Mouse (Mus musculus) kidney, adult 9 months (tissue): ENCODE measurements at regions not wholly inside any gene's neighbourhood (a gene's known extent, or its start where the extent isn't known, plus 50 kb on each side); places are given as distances from the start of the nearest gene placed in this dataset.
A peak's percentile ranks its signal among the peaks of the same experiment; 100 is the strongest.

Experiments
- DNase-seq: peaks from one replicate; pipeline ENCODE4 v3.0.0; 2022

DNA sequence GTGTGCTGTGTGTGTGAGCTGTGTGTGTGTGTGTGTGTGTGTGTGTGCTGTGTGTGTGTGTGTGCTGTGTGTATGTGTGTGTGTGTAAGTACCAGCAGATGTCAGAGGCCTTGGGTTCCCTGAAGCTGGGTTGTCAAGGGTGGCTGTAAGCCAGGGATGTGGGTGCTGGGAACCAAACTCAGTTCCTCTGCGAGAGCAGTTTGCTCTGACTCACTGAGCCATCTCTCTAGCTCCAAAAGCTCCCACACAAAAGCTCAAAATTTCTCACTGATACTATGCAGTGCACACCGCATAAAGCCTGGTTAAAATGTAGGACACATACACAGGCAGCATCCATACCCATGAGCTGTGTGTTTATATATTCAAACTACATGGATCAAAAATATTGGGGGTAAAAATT lies 172.9 kb upstream of the Clec14a start:
- DNase-seq = no peak

DNA sequence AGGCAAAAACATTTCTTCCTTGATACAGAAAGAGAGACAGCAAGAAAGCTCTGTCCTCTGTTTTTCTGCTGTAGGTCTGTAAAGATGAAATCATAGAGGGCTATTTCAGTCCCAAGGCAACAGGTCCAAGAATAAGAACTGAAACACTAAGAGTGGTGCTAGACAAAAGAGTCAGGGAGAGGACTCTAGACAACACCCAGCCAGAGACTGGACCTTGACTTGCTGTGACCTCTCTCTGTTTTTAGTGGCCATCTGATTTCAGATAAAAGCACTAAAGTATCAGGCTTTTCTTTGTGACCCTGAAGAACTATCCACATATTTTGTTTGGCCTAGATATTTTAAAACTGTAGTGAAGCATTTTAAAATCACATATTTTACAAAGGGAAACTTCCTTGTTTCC lies 171.6 kb upstream of the Clec14a start:
- no peak for DNase-seq

DNA sequence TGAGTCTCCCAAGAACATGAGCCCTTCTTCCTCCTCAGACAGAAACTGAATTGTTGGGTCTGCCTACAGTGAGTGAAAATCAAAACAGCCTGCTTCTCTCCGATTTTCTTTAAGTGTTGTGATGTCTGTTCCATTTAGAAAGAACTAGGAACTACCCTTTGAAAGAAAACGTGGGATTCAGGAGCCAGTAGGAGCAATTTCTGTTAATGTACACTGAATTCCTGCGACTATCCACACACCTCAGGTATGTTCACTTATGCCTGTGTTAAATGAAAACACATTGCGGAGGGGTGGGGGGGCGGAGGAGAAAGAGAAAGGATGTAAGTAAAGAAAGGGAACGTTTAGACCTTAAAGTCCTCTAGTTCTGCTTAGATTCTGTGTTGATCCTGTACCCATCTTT lies 167.9 kb upstream of the Clec14a start:
- no peak for DNase-seq

DNA sequence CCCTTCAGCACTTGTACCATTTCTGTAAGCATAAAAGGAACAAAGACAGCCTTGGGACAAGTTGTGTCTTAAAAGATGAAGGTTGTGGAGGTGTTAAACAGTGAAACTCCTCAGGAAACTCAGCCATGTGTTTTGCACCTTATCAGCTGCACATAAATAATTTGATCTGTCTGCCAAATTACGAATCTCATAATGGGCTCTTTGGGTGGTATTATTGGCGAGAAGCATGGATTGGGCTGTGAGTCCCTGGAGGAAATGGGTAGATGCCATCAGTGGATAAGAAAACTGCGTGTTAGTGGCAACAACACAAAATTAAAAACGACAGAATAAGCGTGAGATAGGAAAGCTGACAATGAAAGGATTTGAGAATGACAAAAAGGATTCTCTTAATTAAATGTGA lies 165.4 kb upstream of the Clec14a start:
- DNase-seq = no peak

DNA sequence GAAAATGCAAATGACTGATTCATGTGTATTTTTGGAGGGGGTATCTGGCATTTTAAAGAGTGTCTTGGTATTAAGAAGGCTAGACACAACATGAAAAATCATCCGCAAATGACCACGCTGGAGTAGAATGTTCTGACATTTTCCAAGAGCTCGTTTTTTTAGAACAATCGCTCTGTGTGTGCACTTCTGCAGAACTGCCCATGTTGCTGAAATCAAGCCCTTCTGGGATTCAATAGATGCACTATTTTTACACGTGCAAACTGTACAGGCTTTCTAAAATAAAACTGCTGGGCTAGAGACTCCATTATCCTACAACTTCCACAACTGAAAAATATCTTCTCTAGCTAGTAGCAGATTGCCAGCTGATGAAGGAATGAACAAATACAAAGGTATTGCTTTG lies 160.8 kb upstream of the Clec14a start:
- DNase-seq = no peak

DNA sequence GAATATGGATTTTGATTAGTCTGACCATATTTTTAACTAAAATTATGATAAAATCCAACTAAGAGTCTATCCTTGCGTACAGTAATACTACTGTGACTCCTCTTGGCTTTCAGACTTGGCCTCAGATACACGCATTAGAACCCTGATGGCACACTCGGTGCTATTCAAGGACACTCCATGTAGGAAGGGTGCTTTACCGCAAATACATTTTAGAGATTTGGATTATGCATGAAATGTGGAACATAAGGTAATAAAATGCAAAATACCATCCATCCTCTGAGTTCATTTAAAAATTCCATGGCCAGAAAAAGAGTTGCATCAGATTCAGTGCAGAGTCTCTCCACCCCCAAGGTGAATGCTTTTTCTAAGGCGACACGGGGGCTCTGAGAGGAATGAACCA lies 157.7 kb upstream of the Clec14a start:
- no peak for DNase-seq

DNA sequence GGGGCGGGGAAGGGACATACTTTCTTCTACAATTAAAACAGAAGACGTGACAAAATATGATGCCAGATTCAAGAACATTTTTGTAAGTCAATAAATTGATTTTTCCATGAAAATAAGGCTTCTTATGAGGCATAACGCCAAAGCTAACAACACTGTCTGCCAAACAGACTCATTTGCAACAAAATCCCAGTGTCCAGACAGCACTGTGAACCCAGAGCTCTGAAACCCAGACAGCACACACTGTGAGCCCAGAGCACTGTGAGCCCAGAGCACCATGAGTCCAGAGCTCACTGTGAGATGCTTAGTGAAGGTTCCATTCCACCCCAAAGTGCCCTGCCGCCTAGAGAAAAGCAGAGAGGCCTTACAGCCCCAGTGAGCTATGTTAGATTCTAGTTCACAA lies 156.9 kb upstream of the Clec14a start:
- DNase-seq = peak; percentile 40

DNA sequence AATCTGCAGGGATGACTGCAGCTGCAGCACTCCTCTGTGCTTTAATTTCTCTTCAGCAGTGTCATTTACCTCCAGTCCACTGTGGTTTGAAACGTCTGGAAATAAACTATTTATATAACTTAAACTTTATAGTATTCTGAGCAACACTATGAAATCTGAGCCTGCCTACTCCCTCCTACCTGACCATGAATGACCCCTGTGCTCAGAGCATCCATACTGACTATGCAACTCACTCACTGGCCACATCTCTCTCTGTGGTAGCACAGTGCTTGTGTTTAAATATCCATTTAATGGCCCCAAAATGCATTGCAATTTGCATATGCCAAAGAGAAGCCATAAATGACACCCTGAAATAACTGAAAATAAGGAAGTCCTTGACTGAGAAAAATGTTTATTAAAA lies 154.5 kb upstream of the Clec14a start:
- DNase-seq = no peak

DNA sequence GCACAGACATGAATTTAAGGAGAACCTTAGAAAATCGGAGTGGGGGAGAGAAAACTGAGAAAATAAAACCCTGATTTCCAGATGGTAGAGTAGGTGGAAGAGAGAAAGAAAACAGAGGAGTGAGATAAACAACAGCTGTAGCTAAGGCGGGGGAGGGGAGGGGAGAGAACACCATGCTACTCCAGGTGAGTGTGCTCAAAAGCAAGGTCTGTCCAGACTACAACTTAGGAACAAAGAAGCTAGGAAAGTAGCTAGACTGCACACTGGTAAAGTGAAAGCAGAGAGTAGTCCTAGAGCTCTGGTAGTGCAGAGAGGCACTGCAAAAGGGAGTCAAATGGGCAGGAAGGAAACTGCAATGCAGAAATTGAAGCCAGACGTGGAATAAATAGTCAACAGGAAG lies 132.8 kb upstream of the Clec14a start:
- DNase-seq = no peak

DNA sequence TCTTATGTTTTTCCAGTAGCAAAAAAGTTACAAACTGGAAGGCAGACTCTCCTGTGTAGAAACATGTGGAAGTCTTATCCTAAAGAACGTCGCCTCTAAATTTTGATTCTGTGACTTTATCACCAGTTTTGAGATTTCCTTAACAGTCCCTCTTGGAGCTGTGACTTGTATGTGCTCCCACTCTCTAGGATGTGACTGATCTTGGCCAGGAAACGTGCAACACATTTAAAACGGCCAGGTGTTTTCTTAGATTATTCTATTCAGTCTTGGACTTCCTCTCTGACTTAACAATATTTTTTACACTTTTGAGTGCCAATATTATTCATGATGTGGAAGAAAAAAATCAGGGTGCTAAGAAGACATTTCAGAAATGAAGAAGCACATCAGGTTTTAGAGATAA lies 91.2 kb upstream of the Clec14a start:
- no peak for DNase-seq

DNA sequence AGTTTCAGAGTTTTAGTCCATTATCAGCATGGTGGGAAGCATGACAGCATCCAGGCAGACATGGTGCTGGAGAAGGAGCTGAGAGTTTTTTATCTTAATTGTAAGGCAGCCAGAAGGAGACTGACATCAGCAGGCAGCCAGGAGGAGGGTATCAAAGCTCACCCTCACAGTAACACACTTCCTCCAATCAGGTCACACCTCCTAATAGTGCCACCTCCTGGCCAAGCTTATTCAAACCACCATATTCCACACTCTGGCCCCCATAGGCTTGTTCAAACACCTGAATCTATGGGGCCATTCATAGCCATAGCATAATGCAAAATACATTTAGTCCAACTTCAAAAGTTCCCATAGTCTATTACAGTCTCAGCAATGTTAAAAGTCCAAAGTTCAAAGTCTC lies 65.1 kb upstream of the Clec14a start:
- DNase-seq = peak; percentile 7

DNA sequence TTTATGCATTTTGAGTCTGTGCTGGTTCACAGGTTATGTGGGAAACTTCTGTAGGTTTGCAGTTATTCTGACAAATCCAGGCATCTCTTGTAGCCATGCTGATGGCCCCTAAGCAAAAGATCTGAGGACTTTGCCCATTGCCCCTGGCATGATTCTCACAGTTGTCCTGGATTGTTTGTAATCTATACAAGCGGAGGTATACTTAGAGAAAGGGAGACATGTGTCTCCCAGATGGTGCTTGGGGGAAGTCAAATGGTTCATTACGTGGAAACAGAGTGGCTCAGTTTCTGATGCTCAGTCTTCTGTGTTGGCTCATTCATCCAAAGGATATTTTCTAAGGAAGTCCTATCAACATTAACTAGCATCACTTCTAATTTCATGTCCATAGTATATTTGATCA lies 60.8 kb upstream of the Clec14a start:
- DNase-seq = no peak

DNA sequence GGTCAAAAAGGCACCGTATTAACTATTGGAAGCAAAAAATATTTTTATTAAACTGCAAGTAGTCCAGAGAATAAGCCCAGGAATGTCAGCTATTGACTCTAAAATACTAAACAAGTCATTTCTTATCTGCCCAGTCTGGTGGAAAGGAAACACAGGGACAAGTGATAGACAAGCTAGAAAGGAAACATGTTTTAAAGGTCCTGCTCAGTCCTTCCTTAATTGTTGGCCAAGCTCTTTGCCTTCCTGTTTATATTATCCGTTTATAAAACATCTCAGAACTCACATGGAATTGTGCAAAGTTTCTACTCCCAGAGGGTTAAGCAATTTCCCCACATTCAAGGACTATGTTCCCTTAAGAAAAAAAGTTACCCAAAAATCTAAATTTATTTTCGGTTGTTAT lies 54.9 kb upstream of the Clec14a start:
- DNase-seq = peak; percentile 32
